ENCODE assay signal across 23 mouse cellular contexts in the genomic region with DNA sequence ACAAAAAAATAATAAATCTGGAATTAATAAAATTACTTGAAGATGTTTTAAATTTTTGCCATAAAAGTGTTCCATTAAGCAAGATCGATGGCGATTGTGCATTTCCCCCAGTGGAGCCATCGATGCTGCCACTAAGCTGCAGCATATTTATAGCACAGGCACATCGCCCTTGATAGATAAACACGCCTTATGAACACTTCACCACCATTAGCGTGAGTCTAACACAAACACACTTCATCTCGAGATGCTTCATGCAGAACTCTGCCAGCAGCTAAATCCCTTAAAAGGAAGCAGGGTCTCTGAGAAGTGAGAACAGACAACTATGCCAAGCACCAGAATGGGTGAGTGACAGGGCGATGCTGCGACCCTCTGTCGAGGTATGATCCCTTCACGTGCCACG.
DNase-seq lines count a peak whose midpoint lies in the region; ATAC-seq and TF ChIP-seq lines count a peak whose summit lies in the region.
"Had no signal": no experiment of that assay in that cellular context is flagged by ENCODE, and none has a peak within 500 bp of the region (broad histone marks: within the 10 kb centered on the region; RNA-seq: fewer than 3 reads in every experiment).

No protein-coding gene starts in this region.

- intact Hi-C loops in heart, adult 2 months (cut with DNase I) = no loop called here
- intact Hi-C loops in heart, postnatal 25 days (cut with DNase I) = no loop called here

- H3K9ac ChIP-seq in heart, adult 2 months (ENCODE audit: low read depth, low read length) = no peak overlapping the region
- no peak overlapping the region for H3K9ac ChIP-seq in heart, embryonic 15.5 days
- no peak overlapping the region for H3K9ac ChIP-seq in neural tube, embryonic 15.5 days (replicated peaks)
- H3K9ac ChIP-seq: embryonic facial prominence, embryonic 13.5 days; hindbrain, embryonic 12.5 days; liver, embryonic 13.5 days; lung, embryonic 14.5 days had no signal

- peak overlapping the region; percentile 38 for H3K4me2 ChIP-seq in heart, embryonic 15.5 days
- H3K4me2 ChIP-seq in neural tube, embryonic 15.5 days = no peak overlapping the region
- H3K4me2 ChIP-seq: embryonic facial prominence, embryonic 13.5 days; hindbrain, embryonic 12.5 days; liver, embryonic 13.5 days; lung, embryonic 14.5 days; midbrain, embryonic 11.5 days had no signal

- no peak for DNase-seq in heart, adult 2 months
- no peak for DNase-seq in heart, postnatal 25 days (ENCODE audit: low spot score)
- DNase-seq in heart, adult 9 months (ENCODE audit: low spot score in 2 of 2) = no peak
- DNase-seq in neural tube, embryonic 10.5 days (ENCODE audit: extremely low spot score, low spot score) = no peak
- DNase-seq: adrenal gland, adult 8-10 months; cerebellum, adult 18-20 months; cerebellum, postnatal 14 days; embryo, embryonic 11 days; gastrocnemius, adult 2 months; liver, embryonic 13.5 days; lung, embryonic 14.5 days; right cerebral cortex, postnatal 14 days; thymus, adult 2 months; thymus, postnatal 4 days had no signal

- peaks cover 1% of the 10 kb centered on the region; the same call in 1 of the 2 replicates for H3K4me1 ChIP-seq in heart, adult 2 months (ENCODE audit: control insufficient read depth, insufficient read depth, low read length)
- H3K4me1 ChIP-seq in heart, embryonic 15.5 days (replicated peaks) = peaks cover 19% of the 10 kb centered on the region
- peaks cover 6% of the 10 kb centered on the region; the same call in 1 of the 2 replicates for H3K4me1 ChIP-seq in neural tube, embryonic 15.5 days
- H3K4me1 ChIP-seq: embryonic facial prominence, embryonic 13.5 days; hindbrain, embryonic 12.5 days; liver, embryonic 13.5 days had no signal

- 52% methylated on average over 12 of the region's 12 CpGs for WGBS in heart, adult 2 months
- 38% methylated on average over 12 of the region's 12 CpGs for WGBS in heart, embryonic 15.5 days
- 60% methylated on average over 12 of the region's 12 CpGs for WGBS in neural tube, embryonic 15.5 days

- H3K36me3 ChIP-seq in heart, adult 2 months (ENCODE audit: control insufficient read depth, insufficient read depth, low read length) = no peaks in the 10 kb centered on the region
- no peaks in the 10 kb centered on the region for H3K36me3 ChIP-seq in heart, embryonic 15.5 days
- no peaks in the 10 kb centered on the region for H3K36me3 ChIP-seq in neural tube, embryonic 15.5 days
- H3K36me3 ChIP-seq: embryonic facial prominence, embryonic 13.5 days; hindbrain, embryonic 12.5 days; liver, embryonic 13.5 days had no signal

- H3K4me3 ChIP-seq in heart, adult 2 months = no peak overlapping the region
- no peak overlapping the region for H3K4me3 ChIP-seq in heart, embryonic 15.5 days
- no peak overlapping the region for H3K4me3 ChIP-seq in neural tube, embryonic 15.5 days (replicated peaks)
- H3K4me3 ChIP-seq: embryonic facial prominence, embryonic 13.5 days; erythroblast, embryonic 14.5 days; gastrocnemius, adult 2 months; hindbrain, embryonic 12.5 days; liver, embryonic 13.5 days had no signal

- no peaks in the 10 kb centered on the region for H3K79me2 ChIP-seq in heart, adult 2 months (replicated peaks; ENCODE audit: control insufficient read depth, insufficient read depth, low read length)

- no peak for TF ChIP-seq POLR2A in heart, adult 2 months (IDR thresholded peaks at IDR 0.05; ENCODE audit: insufficient read depth, low read depth, low read length)

- TF ChIP-seq EP300 in heart, adult 2 months (IDR thresholded peaks at IDR 0.05; ENCODE audit: insufficient read depth, low read depth, low read length) = no peak

- no peaks in the 10 kb centered on the region for H3K27me3 ChIP-seq in heart, adult 2 months (ENCODE audit: control insufficient read depth, insufficient read depth, low read length)
- H3K27me3 ChIP-seq in heart, embryonic 15.5 days = no peaks in the 10 kb centered on the region
- H3K27me3 ChIP-seq in neural tube, embryonic 15.5 days (replicated peaks) = no peaks in the 10 kb centered on the region
- H3K27me3 ChIP-seq: embryonic facial prominence, embryonic 13.5 days; hindbrain, embryonic 12.5 days; liver, embryonic 13.5 days had no signal

- no peak for TF ChIP-seq CTCF in heart, adult 2 months (IDR thresholded peaks at IDR 0.05)

- ATAC-seq in heart, embryonic 15.5 days (replicated peaks; ENCODE audit: insufficient number of reproducible peaks, insufficient read depth, low FRiP score, low read depth) = peak; percentile 54; the same call in 1 of the 2 replicates
- ATAC-seq in neural tube, embryonic 15.5 days (ENCODE audit: low FRiP score) = no peak
- no peak for ATAC-seq in activated CD4-positive, CD25-positive, alpha-beta regulatory T cell, adult 4 months
- ATAC-seq: intestine, postnatal 0 days had no signal

- H3K9me3 ChIP-seq in heart, embryonic 15.5 days (replicated peaks) = no peaks in the 10 kb centered on the region
- H3K9me3 ChIP-seq in neural tube, embryonic 15.5 days (replicated peaks) = no peaks in the 10 kb centered on the region
- H3K9me3 ChIP-seq: embryonic facial prominence, embryonic 13.5 days; hindbrain, embryonic 12.5 days; liver, embryonic 13.5 days had no signal

- H3K27ac ChIP-seq in heart, adult 2 months = peak overlapping the region; percentile 12; the same call in 1 of the 2 replicates
- peak overlapping the region; percentile 55 for H3K27ac ChIP-seq in heart, embryonic 15.5 days
- H3K27ac ChIP-seq in neural tube, embryonic 15.5 days (replicated peaks) = 0 out of 2 replicates have a peak overlapping the region, but pooled peaks have one; percentile 3
- H3K27ac ChIP-seq: embryonic facial prominence, embryonic 13.5 days; gastrocnemius, adult 2 months; hindbrain, embryonic 12.5 days; liver, embryonic 13.5 days; stomach, postnatal 0 days had no signal

Comparison
In these comparisons a context has a peak if more than half of its experiments do, and no peak if none do; other contexts are left out.
1. H3K27ac ChIP-seq: peak in every context shown above with its lines; median percentile 55 in heart, embryonic 15.5 days; 12 in heart, adult 2 months; 3 in neural tube, embryonic 15.5 days.